Mouse (Mus musculus): ENCODE measurements at regions not wholly inside any gene's neighbourhood (a gene's known extent, or its start where the extent isn't known, plus 50 kb on each side); places are given as distances from the start of the nearest gene placed in this dataset.

DNA sequence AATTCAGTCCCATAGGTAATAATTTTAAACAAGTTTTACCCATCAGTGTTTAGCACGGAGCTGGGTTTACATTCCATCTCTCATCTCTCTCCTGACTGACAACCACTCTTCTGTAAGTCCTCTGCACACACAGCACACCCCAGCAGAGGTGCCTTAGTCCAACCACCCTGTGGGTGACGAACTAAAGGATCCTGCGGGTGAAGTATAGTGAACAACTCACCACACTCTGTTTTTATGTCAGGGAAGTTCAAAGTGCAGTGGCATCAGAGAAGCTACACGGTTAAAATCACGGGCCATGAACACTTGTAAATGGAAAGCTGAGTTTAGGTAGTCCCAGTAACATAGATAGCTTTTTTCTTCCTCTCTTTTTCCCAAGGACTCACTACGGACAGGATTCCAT, 157.1 kb downstream of the Dyrk2 start:
- no peak for DNase-seq

DNA sequence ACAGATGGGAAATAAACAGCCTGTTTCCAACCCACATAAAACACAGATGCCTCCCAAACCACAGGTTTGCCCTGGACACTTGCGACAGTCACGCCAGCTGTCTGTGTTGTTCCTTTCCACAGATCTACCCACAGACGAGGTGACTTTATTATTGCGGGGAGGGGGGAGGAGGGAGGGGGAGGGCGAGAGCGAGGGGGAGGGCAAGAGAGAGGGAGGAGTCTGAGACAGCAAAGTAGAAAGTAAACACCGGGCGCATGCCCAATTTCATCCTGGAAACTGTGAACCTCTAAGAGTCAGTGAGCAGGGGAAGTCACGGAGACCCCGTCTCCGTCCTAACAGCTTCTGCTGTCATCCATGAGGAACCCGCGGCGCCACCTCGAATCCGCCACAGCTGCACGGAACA, 155.8 kb downstream of the Dyrk2 start:
- no peak for DNase-seq

DNA sequence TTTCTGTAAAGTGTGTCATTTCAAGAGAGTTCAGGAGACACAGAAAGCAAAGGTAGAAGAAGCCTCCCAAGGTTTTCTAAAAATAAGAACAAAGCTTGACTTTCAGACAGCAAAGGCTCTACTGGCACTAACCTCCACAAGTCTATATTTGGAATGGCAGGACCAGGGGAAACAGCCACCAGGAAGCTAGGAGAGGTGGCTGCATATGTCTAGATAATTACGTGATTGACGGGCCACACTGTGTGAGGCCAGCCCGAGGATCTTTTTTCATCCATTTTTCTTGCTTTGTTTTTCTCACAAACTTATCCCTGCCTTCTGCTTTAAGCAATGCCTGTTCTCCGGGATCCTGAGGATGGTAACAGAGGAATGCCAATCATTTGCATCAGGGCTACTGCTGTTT, 155.4 kb downstream of the Dyrk2 start:
- no peak for DNase-seq

DNA sequence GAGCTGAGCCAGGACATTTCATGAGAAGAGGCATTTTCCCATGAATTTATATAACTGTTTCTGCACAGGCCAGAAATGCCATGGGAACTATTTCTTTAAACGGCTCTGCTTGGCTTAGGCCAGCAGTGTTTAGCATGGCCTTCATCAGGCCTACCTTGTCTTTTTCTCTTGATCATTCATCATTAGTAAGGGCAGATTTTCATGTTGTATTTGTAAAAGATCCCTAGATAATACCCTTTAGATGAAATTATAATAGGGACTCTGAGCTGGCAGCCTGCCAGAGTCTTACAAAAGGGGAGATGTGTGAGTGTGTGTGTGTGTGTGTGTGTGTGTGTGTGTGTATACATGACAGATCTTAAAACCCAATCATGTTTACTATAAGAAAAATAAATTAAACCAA, 149.4 kb downstream of the Dyrk2 start:
- DNase-seq: no peak

DNA sequence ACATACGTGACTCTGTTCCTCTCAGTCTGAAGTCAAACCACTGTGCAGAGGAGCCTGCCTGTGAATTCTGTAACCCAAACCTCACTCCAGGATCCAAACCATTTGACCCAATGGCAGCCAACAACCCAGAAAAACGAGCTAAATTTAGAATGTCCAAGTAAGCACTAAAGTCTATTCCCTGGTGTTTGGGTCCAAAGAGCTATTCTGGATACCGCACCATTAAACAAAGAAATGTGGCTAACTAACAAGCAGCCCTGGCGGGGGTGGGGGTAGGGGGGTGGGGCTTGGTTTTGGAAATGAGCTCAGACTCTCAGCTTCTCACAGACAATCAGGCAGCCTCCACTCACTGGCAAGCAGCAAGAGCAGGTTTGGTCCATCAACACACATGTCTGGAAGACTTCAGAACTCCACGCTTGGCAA, 147.9 kb downstream of the Dyrk2 start:
- DNase-seq: peak; percentile 34

DNA sequence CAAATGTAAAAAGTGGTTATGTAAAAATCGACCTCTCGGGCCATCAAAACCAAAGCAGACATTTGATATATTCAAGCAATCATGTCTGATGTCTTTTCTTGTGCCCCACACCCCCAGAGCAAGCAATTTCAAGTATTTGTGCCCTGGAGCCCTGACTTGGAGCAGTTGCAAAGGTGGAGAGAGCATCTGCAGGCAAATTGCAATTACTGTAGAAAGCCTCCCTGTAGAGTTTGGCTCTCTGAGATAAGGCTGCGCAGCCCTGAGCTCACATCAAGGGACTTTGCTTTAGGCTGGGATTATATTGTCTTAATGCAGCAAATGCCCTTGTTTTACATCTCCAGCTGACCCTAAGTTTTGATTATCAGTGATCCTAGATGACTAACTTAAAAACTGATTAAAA, 147.3 kb downstream of the Dyrk2 start:
- DNase-seq: no peak

DNA sequence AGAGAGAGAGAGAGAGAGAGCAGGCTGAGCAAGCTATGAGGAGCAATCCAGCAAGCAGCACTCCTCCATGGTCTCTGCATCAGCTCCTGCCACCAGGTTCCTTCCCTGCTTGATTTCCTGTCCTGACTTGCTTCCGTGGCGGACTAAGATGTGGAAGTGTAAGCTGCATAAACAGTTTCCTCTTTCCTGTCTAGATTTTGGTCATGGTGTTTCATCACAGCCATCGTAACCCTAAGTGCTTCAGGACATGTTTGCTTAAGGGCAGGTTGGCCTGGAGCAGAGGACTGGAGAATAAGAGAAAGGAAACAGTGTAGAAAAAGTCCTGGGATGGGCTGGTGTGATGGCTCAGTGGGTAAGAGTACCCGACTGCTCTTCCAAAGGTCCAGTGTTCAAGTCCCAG, 133.9 kb downstream of the Dyrk2 start:
- no peak for DNase-seq

DNA sequence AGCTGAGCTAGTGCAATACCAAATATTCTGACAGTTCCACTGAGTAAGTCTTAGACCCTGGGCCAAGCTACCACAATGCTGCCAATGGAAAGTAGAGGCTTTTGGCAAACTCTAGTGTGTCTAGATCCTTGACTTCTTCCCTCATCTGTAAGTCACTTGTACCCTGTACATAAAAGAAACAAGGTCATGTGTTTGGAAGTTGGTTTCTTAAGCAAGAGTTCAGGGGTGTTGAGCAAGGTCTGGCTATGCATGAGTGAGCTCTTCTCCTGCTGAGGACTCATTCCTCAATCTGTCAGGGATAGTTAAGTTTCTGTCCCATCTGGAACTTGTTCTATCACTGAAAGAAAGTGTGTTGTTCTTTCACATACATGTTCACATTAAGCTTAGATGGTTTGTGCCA, 132.9 kb downstream of the Dyrk2 start:
- DNase-seq: no peak

DNA sequence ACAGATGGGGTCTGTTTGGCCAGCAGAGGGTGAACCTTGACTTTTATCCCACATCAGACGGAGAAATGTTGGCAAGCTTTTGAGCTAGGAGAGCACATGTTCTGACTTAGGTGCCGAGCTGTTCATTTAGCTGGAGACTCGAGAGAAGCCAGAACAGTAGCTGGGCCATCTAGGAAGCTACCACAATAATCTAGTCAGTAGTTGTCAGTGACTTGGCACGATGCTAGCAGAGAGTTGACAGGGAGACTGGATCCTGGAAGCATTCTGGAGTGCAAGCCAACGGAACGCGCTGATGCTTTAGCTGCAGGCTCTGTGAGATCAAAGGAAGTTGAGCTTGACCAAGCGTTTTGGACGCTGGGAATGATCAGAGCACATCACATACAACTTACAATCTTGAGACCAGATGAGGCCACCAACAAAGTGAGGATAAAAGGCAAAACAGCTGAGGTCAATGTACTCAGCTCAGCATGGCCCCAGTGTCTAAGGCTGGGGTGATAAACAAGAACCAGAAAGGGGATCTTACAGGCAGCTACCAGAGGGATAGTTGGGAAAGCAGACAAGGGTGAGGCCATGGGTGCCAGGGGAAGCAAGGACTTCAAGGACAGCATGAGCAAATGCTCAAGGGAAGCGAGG, 130.0 kb downstream of the Dyrk2 start:
- DNase-seq: peak; percentile 8

DNA sequence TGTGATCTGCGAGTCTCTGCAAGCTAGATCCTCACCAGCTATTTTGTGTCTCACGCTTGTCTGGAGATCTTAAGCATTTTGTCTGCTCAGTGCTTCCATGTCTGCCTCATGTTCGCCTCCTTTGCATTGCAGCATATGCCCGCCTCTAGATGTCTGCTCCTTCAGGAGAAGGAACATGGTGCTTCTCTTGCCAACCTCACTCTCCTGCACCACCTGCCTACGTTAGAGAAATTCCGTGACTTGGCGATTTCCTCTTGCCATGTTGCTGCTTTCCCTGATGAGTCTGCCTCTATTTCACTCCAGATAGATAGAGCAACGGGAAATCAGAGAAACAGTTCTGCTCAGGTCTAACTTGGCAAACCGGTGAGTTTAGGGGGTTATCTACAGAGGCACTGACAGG, 126.2 kb downstream of the Dyrk2 start:
- DNase-seq: no peak

DNA sequence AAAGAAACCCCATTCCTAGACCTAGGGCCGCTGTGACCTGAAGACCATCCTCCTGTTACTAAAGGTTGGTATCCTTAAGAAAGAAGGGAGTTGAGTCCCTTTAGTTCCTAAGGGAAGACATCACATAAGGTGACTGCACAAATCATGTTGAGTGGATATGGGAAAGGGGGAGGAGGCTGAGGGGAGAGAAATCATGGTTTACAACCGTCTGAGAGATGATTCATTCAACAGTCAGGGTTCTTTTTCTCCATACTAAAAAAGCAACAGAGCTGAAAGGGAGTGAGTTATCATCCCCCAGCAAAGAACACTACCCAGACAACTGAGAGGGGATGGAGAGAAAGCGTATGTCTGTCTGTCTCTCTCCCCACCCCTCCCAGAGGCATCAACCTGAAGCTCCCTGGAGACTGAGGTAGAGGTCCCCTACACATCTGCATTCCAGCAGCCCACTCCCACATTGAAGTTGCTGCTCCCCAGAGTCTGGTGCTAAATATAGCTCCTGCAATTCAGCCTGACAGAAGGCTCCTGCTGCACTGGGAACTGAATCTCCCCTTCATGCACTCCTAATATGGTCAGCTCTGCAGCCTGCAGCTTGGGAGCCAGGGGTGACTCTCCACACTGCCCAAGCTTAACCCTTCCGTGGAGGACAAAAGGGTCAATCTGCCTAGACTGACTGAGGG, 123.2 kb downstream of the Dyrk2 start:
- DNase-seq: peak; percentile 63

DNA sequence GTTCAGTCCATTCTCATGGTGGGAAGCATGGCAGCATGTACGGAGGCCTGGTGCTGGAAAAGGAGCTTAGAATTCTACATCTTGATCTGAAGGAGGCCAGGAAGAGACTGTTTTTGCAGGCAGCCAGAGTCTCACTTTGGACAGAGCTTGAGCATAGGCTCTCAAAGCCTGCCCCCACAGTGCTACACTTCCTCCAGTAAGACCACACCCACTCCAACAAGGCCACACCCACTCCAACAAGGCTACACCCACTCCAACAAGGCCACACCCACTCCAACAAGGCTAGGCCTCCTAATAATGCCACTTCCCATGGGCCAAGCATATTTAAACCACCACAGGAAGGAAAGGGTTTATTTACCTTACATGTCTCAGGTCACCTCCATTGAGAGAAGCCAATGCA, 121.0 kb downstream of the Dyrk2 start:
- no peak for DNase-seq

DNA sequence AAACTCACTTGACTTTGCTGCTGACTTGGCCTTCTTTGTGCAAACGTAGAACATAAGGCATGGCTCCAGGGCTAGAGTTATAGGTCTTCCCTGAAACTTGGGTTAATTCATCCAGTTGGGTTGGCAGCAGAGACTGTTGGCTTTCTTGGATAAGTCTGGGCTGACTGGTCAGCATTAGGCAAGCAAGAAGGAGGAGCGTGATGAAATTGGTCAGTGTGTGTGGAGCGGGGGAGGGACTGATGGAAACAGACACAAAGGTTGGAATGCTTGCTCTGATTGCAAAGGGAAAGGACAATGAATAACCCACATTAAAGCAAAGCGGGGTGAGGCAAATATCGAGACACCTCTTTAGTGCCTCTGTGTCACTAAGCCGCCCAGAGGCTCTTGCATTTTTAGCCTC, 120.3 kb downstream of the Dyrk2 start:
- DNase-seq: no peak

DNA sequence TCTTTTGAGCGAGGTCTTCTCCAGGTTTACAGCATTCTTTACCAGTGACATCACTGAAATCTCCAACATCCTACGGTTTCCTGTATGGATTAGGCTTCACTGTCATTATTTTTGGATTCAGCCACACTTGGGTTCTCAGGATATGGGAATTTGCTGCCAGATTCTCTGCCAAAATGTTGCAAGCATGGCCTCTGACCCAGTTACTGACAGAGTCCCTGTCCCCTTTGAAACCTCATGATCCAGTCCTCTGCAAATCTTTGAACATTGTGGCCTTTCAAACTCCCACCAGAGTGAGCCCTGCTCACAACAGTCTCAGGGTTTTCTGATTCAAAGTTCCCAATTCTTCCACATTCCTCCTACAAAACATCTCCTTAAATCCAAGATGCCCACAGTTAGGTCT, 118.9 kb downstream of the Dyrk2 start:
- no peak for DNase-seq

DNA sequence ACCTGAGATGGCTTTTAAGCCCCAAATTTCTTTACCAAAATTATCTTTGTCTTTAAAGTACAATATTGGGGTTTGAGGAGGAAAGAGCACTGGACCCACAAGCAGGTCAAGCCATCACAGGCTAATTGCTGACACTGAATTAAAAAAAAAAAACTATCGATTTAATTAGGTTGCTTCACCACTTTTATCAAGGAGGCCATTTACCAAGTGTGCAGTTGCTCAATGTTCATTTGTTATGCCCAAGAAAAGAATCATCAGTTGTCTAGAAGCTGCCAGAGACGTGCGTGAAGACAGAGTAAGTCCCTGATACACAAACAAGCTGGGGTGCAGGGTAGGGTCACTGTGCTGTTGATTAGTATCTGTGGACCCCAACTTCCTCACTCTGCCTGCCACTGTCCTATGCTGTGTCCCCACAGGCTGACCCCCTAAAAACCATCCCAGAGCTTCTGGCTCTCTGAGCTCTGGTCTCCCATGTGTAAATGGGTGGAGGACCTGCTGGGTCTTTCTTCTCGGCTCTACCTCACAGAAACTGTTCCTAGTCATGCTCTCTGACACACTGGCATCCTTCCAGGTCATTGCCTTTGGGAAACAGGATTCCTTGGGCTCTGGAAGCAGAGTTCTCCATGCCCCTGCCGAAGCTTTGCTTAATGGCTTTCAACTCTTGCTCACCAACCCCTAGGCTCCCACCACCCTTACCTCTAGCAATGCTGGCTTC, 116.8 kb downstream of the Dyrk2 start:
- DNase-seq: no peak

DNA sequence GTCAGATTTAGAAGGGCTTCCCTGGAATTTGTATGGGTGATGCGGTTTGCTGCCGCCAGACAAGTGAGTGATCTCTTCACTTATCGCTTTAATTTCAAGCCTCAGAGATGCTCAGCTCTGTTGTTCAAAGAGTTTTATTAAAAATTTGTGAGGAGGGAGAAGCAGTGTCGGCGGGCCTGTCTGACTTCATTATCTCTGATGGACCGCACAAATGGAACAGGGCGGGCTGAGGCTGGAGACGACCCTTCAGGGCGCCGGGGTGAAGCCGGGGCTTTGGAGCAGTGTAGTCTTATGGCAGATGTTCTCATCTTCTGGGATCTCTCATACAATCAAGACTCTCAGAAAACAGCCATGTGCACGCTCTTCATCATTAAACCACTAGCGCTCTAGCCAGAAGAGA, 115.2 kb downstream of the Dyrk2 start:
- no peak for DNase-seq

DNA sequence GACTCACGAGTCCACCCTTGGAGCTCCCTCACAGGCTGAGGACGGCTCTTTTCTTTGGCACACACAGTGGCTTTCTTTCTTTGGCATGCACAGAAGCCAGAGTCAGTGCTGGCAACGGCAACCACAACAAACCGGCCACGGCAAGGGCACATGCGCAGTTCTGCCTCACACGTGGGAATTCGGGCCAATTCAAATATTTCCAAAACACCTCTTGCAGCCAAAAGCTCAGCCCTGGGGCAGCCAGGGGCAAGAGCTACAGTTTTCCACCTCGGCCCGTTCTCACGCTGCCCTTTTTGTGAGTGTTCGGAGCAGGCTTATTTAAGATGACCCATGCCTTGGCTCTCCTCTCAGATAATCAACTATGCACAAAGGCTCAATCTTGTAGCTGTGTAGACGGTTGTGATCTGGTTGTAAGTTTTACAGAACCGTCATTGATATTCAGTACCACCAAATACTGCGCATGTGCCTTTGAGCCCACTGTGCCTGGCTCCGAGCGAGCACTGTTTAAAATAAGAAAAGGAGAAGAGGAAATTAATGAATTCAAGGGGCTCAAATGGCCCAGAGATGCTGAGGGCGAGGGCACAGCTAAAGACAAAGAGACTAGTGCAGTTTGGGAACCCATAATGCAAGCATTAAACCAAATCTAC, 111.1 kb downstream of the Dyrk2 start:
- peak; percentile 77 for DNase-seq

DNA sequence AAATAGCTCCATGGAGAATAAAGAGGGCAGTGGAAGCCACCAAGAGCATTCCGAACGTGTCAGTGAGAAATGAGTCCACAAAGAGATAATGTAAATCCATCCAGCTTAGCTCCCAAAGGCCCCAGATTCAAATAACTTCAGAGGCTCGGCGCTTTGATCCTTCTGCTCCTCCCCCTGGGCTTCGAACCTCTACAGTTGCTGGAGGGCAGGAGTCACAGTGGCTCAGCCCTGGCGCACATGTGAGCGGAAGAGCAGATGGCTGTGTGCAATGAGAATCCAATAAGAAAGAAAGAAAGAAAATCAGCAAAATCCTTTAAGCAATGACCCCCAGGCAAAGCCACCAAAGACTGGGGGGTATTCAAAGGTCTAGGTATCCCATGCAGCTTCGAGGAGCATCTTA, 109.6 kb downstream of the Dyrk2 start:
- DNase-seq: no peak

DNA sequence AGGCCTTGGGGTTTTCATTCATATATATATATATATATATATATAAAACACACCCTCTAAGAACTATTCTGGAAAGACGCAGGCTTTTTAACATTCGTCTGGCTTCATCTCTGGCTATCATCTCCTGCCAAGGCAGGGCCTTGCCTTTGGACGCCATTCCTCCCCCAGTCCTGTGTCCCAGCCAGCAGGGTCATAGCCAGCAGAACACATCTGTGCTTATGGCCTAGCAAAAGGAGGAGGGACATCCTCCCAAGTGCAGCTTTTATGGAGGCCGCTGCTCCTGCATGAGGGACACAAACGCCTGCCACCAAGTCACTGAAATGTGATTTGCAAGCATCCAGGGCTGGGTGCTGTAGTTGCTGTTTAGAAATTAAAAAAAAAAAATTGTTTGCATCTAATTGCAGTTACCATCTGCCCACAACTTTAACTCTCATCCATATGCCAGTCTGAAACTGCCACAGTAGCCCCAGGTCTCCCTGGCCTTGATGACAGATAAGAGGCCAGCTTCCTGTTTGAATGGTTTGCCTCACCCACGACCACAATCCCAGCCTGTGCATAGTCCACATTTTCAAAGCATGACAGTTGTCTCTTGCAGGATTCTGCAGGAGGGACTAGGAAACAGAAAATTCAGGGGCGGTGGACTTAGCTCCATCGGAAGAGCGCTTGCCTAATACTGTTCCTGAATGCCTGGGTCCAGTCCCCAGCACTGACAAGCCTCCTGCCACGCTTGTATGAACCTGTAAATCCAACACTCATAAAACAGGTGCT, 108.7 kb downstream of the Dyrk2 start:
- DNase-seq: peak; percentile 52

DNA sequence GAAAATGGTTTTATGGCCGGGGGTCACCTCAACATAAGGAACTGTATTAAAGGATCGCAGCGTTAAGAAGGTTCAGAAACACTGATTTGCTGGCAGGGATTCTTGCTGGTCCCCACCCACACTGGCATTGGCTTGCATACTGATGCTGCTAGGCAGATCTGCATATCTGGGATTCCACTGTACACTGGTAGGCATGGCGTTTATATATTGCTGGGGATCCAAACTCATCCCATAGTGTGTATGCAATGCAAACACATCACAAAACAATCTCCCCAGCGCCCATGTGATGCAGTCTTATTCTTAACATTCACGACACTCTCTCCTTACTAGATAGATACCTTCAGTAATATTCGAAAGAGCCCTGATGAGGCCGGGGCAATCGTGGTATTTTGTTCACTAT, 105.0 kb downstream of the Dyrk2 start:
- DNase-seq: no peak

DNA sequence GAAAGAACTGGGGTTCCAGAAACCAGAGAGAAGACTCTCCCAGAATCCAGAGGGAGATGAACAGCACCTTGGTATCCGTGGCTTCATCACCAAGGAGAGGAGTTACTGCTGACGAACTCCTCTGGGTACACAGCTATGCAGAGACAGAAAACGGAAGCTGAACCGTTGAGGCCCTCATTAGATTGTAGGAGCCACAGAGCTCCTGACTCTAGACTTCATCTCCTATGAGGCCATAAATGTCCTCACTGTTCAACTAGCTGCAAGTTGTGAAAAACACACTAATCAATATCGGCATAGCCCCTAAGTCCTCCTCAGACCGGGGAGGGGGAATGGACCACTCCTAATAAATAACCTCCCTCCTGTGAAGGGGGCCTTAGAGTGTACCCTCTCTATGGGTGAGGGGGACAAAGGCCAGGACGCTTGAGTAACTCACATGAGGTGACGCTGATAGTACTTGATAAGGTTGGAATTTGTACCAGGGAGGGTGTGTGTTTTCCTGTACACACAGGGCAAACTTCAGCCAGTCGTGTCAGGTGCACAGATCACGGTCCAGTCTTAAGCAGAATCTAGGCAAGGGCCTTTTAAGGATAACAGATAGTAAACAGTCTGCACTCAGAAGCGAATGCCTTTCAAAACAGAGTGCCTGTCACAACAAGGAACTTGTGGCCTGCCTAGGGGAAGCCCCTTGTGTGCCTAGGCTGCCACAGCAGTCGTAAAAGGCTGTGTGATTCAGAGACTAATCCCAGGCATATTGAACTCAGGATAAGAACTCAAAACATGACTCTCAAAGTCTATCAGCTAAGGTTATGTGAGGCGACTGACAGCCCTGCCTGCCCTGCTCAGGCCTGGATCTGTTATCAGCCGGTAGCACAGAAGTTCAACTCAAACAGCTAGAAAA, 104.2 kb downstream of the Dyrk2 start:
- DNase-seq: peak; percentile 25

DNA sequence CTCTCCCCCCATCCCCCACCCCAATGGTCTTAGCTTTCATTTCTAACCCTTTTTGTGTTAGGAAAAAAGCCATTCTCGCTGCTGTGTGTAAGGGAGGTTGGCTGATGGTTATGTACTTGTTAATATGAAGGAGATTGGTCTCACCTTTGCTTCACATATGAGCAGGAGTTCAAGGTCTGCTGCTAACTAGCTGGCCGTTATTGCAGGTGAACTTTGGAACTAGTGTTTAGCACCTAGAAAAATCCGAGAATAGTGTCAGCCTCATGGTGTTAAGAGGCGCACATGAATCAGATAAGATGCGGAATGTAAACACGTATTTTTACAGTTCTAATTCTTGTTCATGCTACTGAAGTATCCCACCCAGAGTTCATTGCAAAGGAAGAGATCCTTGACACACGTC, 103.2 kb downstream of the Dyrk2 start:
- no peak for DNase-seq
